Mouse (Mus musculus) right cerebral cortex, postnatal 14 days (tissue): Measurements from ENCODE around the gene Arid5a.

ENCODE experiments used
- DNase-seq: peaks from one replicate; pipeline ENCODE4 v3.0.0; 2022

Arid5a gene

DNA sequence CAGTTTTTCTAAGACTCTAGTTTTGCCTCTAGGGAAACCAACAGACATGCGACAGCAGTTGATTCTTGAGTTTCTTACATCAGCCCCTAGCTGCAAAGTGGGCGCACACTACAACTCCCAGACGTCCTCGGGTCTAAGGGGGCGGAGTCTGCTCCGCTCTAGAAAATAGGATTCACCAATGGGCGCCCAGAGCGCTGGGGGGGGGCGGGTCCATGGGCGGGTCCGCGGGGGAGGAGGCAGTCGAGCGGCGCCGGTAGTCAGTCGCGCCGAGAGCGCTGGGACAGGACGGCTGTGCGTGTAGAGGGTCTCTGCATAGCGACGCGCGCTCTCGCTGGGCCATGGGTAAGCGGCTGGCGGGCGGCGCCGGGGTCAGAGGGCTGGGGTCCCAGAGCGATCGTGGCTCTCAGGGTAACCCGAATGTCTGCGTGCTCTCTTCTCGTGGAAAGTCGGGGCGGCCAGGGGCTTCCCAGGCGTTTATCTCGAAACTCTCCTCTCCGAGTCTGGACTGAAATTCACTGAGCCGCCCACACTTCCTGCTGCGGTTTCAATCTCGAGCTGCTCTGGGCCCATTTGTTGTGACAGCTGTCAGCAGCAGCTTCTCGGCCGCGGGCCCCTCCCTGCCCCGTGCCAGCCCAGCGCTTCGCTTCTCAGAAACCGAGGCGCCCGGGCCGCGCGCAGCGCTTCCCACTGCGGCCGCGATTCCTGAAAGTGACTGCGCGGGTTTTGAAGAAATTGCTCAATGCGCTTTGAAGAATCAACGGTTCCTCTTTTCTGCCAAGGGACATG is at the start of gene Arid5a:
Arid5a (plus strand) TSS at position 239 of the 786 bp plus-strand sequence.
- peak; percentile 85 for DNase-seq

DNA sequence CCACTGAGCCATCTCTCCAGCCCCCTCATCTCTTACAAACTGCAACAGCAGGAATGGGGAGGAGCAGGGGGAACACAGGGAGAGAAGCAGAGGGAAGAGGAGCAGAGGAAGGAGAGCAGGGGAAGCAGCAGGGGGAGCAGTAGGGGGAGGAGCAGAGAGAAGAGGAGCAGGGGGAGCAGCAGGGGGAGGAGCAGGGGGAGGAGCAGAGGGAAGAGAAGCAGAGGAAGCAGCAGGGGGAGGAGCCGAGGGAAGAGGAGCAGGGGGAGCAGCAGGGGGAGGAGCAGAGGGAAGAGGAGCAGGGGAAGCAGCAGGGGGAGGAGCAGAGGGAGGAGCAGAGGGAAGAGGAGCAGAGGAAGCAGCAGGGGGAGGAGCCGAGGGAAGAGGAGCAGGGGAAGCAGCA is 48.9 kb upstream of the Arid5a start:
- DNase-seq: no peak

DNA sequence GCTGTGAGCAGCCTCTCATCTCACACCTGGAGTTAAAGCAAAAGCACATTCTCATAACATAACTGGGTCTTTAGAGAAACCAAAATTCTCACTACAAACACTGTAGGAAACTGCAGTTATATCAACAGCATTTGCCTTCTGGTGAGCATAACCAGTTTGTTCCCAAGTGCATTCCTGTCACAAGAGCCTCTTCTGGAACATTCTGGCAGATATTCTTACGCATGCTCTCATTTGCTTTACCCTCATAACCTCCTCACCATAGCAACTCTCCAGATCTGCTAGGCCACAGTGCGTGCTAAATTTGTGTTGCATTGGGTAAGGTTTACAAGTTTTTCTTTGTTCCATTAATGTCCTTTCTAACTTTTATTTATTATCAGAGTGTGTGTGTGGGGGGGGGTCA is 48.3 kb upstream of the Arid5a start:
- DNase-seq: no peak

DNA sequence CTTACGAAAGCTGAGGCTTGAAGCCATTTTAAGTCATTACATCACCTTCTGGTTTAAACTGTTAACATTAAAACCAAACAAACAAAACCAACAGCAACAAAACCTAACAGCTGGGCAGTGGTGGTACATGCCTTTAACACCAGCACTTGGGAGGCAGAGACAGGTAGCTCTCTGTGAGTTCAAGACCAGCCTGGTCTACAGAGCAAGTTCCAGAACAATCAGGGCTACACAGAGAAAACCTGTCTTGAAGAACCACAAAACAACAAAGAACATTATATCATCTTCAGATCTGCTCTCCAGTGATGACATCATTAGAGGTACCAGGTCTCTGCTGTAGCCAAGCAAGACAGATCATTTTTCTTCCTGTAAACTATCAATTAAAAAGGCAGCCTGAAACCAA is 47.1 kb upstream of the Arid5a start:
- DNase-seq: no peak

DNA sequence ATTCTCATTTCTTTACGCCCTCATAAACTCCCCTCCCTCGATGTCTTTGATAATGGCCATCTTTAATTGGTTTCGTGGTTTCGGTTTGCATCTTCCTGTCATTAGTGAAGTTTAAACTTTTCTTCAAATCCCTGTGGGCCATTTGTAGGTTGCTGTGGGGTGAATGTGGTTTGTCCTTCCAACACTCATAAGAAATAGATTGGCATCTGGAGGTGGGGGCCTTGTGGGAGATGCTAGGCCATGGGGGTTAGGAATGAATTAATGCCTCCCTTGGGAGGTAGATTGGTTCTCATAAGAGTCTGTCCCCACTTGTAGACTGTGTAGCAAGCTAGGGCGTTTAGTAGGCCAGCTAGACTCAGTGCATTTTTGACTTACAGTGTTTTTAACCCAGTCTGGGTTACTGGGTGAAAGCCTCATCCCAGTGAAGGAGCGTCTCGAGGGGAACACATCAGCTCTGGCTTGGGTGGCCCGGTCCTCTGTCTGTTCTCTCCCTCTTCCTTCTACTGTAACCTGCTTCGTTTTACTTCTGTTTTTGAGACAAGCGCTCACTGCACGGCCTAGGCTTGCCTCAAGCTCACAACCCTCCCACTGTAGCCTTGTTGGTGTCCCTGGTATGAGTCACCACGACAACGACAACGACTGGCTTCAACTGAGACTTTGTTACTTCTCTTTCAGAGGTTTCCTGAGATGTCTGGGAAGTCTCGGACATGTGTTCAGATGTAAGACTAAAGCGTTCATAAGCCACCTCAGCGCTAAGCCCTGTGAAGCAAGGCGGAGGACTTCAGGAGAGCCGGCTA is 45.6 kb upstream of the Arid5a start:
- DNase-seq: no peak

DNA sequence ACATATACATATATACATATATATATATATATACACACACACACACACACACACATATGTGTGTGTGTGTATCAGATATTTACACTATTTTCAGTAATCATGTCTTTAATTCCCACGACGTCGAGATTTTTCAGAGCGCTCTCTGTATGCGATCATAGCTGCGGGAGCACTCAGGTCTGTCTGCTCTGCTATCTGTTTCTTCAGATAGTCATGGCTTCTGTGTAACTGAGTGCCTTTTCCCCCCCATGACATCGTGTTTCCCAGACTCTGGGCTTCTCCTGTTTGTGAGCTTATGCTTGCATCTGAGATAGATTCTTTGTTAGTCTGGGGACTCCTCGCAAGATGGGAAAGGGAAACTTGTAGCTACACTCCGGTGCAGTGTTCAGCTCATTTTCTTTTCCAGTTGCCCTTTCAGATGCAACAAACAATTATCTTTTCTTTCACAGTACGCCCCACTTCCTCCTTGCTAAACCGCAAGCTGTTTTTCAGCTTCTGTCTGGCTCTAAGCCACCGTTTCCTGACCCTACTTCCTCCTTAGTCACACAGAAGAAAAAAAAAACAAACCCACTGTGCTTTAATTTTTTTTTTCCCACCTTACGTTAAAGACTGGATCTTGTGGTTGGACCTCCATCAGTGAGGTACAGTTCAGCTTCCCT is 43.6 kb upstream of the Arid5a start:
- DNase-seq: no peak

DNA sequence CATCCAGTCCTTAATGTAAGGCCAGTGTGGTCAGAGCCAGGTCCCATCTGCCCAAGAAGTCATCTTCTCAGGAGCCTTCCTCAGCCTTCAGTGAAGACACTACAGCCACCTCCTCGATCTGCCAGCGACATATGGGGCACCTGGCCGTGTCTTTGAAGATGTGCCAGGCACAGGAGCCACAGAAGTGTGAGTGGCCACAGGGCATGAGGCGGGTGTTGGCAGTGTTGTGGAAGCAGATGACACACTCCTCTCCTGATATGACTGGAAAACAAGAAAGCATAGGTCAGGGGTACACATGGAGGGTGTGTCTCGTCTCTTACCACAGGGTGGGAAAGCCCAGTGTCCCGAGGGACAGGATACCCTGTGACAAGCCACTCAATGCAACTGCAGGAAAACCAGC is 41.2 kb upstream of the Arid5a start:
- DNase-seq: no peak

DNA sequence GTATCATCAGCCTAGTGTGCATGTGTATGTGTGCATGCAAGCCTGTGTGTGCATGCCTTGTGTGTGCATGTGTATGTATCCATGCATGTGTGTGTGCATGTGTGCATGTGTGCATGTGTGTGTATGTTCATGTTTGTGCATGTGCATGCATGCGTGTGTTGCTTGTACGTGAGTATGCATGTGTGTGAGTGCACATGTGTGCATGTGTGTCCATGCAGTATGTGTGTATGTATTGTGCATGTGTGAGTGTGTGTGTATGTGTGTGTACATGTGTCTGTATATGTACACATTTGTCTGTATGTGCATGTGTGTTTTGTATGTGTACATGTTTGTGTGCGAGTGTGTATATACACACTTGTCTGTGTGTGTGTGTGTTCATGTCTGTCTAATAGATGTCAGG is 39.9 kb upstream of the Arid5a start:
- DNase-seq: no peak

DNA sequence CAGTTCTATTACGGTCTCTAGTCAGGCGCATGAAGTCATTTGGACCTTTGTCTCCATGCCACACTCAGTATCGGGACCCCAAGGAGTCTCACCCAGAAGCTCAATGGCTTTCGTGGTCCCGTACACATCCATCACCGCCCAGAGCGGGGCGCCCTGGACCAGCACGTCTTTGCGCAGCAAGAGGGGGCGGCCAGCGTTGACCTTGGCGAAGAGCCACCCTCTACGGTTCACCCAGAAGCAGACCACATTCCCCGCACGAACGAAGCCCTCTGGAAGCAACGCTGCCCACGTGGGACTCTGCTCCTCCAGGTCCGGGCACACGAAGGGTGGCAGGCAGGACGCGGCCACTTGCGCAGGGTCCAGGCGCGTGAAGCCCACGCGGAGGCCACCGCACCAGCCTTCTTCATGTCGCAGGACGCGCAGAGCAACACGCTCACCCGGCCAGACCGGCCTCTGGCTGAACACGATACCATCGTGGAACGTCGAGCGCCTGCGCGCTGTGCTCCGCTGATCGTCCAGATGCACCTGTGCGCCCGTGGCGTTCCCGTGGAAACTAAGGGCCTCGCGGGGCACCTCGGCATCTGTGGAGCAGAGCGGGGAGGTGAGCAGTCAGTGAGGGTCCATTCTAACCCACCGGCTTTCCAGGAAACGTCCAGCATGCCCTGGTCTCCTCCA is 38.3 kb upstream of the Arid5a start:
- DNase-seq: no peak

DNA sequence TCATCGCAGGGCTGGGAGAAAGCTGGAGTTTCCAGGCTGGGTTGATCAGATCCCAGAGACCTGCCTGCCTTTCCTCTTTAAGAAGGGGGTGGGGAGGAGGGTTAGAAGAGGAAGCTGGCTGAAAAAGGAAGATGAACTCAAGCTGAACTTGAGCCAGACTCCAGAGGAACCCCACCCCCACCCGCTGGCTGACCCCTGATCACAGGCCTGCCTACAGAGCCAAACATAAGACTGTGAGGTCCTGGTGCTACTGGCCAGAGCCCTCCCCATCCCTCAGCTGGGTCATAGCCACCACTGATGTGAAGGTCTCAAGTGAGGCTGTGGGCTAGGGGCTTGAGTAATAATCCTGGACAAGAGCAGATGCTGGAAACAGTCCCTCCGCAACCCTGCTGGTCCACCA is 36.9 kb upstream of the Arid5a start:
- no peak for DNase-seq

DNA sequence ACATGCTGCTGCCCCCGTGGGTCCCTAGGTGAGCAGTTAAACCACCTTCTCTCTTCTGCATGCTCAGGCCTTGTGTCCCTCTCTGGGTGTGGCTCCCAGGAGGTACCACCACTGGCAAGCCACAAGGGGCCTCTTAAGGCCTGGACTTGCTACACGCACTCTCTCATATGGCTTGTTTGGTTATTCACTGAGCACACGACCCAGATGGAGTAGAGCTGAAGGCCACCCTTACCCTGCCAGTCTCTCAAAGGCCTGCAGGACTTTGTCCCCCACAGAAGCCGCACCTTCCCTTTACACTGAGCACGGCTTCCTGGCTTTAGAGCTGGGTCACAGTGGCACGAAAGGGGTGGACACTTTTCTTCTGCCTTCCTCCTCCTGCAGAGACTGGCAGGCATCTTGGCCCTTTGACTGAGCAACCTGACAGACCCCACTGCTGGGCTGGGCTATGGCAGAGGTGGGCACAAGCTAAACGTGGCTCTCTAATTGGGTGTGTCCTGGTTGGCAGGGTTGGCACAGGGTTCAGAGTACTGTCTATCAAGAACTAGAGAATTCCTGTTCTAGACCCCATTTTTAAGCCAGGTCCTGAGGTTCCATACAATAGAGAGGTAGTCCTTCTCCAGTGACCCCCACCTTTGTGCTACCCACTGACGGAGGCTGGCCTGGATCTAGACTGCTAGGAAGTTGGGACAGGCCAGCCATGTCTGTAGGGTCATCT is 35.9 kb upstream of the Arid5a start:
- no peak for DNase-seq

DNA sequence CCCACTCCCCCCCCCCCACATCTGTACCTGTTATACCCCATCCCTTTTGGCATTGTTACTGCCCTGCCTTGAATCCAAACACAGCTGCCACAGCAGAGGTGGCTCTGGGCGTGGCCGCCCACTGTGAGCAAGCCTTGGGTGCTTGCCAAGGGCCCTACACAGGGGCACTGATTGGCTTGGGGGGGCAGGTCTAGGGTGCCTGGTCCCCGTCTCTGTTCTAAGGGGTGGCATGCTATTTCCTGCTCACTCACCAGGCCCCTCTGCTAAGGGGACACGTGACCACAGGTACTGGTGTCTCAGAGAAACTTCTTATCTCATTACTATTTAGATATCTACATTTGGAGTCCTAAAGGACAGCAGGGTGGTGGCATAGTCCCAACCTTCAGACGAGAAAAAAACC is 35.0 kb upstream of the Arid5a start:
- DNase-seq: no peak

DNA sequence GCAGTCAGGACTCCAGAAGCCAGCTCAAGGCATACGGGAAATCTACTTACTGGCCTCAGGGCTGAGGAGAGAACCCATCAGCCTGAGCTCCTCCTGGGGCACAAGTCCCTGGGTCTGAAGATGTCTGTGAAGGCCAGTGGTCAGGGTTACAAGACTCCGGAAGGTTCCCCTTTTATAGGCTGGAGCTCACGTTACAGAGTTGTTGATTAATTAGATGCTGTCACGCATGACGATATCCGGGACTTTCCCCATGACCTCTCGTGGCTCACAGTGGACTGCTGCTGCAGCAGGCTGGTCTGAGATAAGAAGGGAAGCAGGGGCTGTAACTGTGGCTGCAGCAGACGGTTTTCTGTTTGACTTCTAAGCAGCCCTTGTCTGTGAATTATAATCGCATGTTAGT is 34.2 kb upstream of the Arid5a start:
- DNase-seq: no peak

DNA sequence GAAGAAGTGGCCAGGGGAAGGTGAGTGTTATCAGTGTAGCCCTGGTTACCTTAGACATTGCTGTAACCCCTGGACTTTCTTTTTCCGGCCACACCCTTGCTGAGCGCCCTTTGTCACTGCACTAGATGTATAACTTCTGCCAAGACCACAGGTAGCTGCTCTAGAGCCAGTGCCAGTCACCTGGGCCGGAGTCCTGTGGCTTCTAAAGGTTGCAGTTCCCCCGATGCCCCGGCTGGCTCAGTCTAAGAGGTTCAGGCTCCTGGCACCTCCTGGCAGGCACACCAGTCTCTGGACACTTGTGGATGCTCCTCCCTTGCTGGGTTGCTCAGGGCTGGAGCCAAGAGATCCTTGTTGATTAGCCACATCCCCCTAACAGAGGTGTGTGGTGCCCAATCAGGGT is 33.1 kb upstream of the Arid5a start, which contains the start of gene Neurl3:
Neurl3 (minus strand) TSS at position 225 of the 400 bp plus-strand sequence.
- no peak for DNase-seq

DNA sequence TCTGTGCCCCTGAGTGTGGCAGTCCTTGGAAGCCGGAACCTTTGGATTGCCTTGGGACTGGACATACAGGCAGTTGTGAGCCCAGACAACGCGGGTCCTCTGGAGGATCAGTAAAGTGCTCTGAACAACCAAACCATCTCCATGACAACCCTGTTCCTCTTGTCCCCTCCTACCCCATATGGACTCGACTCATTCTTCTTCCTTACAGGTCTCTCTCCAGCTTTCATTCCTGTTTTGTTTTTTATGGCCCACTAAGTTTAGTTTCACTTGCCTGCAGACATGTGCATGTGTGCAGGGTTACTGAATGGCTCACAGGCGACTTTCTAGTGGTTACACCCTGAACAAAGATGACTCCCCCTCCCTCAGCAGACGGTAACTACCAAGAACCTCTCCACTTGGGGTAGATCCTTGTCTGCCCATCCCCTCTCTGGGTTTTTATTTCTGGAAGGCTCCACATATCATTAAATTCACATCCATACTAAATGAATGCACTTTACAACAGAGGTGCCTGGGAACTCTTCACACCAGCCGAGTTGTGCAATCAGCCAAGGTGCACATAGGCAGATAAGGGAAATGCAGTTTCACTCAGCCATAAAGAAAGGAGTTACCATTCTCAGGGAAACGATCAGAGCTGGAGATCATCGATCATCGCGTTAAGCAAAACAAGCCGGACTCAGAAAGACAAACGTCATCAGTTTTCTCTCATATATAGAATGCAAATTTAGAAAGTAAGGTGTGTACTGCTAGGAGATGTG is 31.7 kb upstream of the Arid5a start:
- no peak for DNase-seq

DNA sequence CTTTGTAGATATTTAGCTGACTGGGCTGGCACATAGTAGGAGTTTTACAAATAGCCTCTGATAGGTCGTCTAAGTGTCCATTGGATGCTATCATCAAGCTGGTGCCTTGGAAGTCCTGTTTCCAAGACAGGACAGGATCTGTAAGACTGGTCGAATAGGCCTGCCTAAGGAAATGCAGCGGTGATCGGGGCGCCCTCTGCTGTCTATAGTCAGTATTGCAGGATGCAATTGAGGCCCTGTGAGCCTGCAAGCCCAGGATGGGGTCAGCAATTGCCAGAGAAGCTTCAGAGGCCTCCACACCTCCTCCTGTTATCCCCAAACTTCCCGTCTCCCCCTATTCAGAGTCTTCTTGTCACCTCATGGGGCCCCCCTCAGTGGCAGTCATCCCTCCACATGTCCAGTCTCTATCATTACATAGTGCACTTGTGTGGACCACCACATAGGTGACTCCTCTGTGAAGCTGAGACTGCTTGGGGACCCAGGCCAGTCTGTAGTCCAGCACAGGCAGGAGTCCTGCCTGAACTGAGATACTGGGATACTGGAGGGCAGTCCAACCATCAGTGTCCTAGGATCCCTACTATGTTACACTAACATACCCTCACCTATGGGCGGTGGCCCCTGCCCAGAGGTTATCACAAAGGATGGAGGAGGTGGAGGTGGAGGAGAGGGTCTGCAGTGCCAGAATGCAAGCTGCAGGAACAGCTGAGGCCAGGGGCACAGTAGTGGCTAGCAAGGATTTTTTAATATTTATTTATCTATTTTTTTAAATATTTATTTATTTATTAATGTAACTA is 30.1 kb upstream of the Arid5a start:
- peak; percentile 73 for DNase-seq

DNA sequence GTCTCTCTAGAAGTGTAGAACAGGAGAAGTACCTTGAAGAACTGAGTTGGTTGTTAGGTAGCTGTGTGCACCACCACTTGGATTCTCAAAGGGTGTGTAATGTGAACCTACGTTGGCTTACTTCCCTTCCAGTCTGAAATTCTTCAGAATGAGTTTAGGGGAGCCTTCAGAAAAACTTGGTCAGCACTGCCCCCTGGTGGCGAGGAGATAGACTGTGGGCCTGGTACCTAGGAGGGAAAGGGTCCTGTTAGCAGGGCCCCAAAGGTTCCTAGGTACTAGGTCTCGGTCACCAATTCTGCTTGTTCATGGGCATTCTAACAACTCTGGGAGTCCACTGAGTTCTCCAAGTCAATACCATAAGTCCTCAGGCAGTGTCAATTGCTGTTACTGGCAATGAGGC is 28.3 kb upstream of the Arid5a start:
- DNase-seq: peak; percentile 90

DNA sequence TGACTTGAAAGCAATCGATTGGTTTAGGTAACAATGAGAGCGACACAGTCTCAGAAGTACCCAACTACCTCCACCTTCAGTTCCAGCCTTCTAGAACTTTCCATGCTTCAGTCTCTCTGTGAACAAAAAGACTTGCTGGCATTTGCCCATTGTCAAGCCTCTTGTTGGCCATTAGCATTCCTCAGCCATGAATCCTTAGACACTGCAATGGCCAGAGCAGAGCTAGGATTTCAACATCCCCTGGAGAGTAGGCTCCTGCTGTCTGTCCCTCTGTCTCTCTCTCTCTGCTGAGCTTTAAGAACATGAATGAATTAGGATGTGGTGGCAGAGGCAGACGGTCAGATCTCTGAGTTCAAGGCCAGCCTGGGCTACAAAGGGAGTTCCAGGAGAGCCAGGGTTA is 26.6 kb upstream of the Arid5a start:
- no peak for DNase-seq

DNA sequence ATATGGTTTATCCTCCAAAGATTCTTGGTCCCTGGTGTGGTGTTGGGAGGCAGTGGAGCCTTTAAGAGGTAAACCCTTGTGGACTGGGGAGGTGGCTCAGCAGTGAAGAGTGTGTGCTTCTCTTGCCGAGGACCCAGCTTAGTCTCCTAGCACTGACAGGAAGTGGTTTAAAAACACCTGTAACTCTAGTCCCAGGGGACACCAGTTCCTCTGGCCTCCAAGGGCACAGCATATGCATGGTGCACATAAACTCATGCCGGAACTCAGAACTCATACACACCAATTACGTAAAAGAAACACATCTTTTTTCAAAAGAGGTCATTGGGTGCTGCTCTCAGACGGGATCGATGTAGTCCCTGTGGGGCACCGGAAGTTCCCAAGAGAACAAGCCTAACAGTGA is 25.7 kb upstream of the Arid5a start:
- no peak for DNase-seq

DNA sequence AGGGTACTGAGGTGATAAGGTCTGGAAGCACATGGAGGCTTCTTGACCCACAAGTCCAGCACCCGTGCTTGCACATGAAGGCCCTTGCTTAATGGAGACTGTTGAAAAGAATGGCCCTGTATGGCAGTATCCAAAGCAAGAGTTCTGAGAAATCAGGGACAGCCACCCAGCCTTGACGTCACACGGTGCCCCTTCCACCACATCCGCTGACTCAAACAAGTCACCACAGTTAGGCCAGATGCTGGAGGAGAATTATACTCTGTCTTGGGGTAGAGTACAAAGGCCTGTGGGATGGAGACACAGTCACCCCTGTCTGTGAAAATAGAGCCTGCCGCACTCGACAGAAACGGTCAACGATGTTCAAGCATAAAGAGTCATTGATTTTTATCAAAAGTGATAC is 14.1 kb upstream of the Arid5a start:
- DNase-seq: no peak

DNA sequence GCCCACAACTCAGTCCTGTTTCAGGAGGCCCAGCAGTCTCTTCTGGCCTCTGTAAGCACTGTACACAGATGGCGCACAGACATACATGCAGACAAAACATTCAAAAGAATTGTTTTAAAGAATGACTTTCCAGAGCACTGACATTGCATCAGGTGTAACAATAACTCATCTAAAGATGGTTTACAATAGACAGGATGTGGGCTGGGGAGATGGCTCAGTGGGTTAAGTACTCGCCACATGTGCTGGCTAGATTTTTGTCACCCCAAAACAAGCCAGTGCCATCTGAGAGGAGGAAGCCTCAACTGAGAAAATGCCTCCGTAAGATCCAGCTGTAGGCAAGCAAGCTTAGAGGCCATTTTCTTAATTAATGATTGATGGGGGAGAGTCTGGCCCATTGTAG is 13.1 kb upstream of the Arid5a start:
- DNase-seq: no peak
